Comparison of ENCODE assay signal across 9 mouse cellular contexts in the genomic region with DNA sequence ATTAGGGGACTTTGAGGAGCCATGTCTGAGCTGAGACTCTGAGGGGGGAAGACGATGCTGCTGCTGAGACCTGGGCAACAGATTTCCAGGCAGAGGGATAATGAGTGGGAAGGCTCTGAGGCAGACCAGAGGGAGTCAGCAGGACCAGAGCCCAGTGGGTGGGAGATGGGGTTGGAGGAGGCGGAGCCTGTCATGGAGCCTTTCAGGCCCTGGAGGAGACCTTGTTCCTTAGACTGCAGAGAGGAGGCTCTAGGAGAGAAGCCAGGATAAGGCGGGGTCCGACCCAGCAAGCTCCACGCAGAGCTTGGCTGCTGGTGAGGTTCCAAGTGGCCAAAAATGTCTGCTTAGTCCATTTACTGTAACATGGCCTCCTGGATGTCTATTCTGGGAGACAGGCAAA. TPM values are rescaled to one million over a fixed set of nuclear protein-coding genes. Genes with fewer than 3 reads are reported as not detected.
DNase-seq lines count a peak whose midpoint lies in the region; ATAC-seq and TF ChIP-seq lines count a peak whose summit lies in the region.
"Had no signal": no experiment of that assay in that cellular context is flagged by ENCODE, and none has a peak within 500 bp of the region (broad histone marks: within the 10 kb centered on the region; RNA-seq: fewer than 3 reads in every experiment).

No protein-coding gene starts in this region.

- no peak overlapping the region for H3K9ac ChIP-seq in stomach, postnatal 0 days (ENCODE audit: low read length)
- H3K9ac ChIP-seq: embryonic facial prominence, embryonic 12.5 days had no signal

- no peaks in the 10 kb centered on the region for H3K9me3 ChIP-seq in stomach, postnatal 0 days (ENCODE audit: control insufficient read depth, low read length)
- H3K9me3 ChIP-seq: embryonic facial prominence, embryonic 12.5 days had no signal

- DNase-seq in heart, adult 18-20 months, result peak; percentile 49 to 70
- no peak for DNase-seq in heart, postnatal 36 days
- DNase-seq in urinary bladder, postnatal 14 days (ENCODE audit: low spot score), result peak; percentile 75
- DNase-seq in urinary bladder, postnatal 10 days (ENCODE audit: low spot score), result no peak
- DNase-seq in heart, postnatal 14 days, result peak; percentile 48 to 70
- DNase-seq in stomach, postnatal 0 days (ENCODE audit: low spot score), result peak; percentile 43
- DNase-seq in liver, result no peak
- no peak for DNase-seq in layer of hippocampus, adult 9-10 months (ENCODE audit: low spot score)

- peak overlapping the region; percentile 53 for H3K27ac ChIP-seq in stomach, postnatal 0 days (replicated peaks)
- H3K27ac ChIP-seq: embryonic facial prominence, embryonic 12.5 days had no signal

- H3K4me1 ChIP-seq in stomach, postnatal 0 days (replicated peaks; ENCODE audit: control insufficient read depth, insufficient read depth), result no peaks in the 10 kb centered on the region

- WGBS in stomach, postnatal 0 days, result 24% methylated on average over 5 of the region's 5 CpGs

- TF ChIP-seq EP300 in stomach, postnatal 0 days (optimal IDR thresholded peaks at IDR 0.05), result no peak

- intact Hi-C loops in heart, postnatal 36 days (cut with DNase I), result no loop called here
- intact Hi-C loops in heart, postnatal 14 days (cut with DNase I), result no loop called here

- H3K4me3 ChIP-seq in stomach, postnatal 0 days (ENCODE audit: low read depth, low read length), result no peak overlapping the region
- H3K4me3 ChIP-seq: embryonic facial prominence, embryonic 12.5 days had no signal

- H3K36me3 ChIP-seq in stomach, postnatal 0 days (ENCODE audit: control insufficient read depth, insufficient read depth, low read length), result no peaks in the 10 kb centered on the region
- H3K36me3 ChIP-seq: embryonic facial prominence, embryonic 12.5 days had no signal

- ATAC-seq in stomach, postnatal 0 days (ENCODE audit: low FRiP score, low TSS enrichment), result peak; percentile 77; the same call in 1 of the 2 replicates

- no peaks in the 10 kb centered on the region for H3K27me3 ChIP-seq in stomach, postnatal 0 days (ENCODE audit: control insufficient read depth, insufficient read depth, low read length)
- H3K27me3 ChIP-seq: embryonic facial prominence, embryonic 12.5 days had no signal

- TF ChIP-seq CTCF in stomach, postnatal 0 days (IDR thresholded peaks at IDR 0.05; ENCODE audit: low read depth), result peak; percentile 16; the same call in 1 of the 2 replicates

- no peak overlapping the region for H3K4me2 ChIP-seq in stomach, postnatal 0 days (replicated peaks; ENCODE audit: low read depth)
- H3K4me2 ChIP-seq: embryonic facial prominence, embryonic 12.5 days had no signal

RNA-seq across cellular contexts. Expression of gene Cbx6, which starts 12.6 kb away (rescaled TPM):
- total RNA-seq in heart, adult 18-20 months (2021), result 10 to 100 TPM; 17.2 to 18.2 TPM
- 10 to 100 TPM; 25.8 to 29.7 TPM for total RNA-seq in heart, postnatal 36 days (2021)
- 10 to 100 TPM; 35.4 to 36.8 TPM for total RNA-seq in heart, postnatal 14 days (2021)
- 33.3 and 34.8 TPM in 2 replicates for polyA plus RNA-seq in stomach, postnatal 0 days (2015; fragmentation: Nextera tagmentation; extraction: Ambion mirVana)

RNA-seq across cellular contexts. Expression of gene Npcd, which starts 13.1 kb away (rescaled TPM):
- 1 to 10 TPM in 1 of 2 experiments, not detected in 1; 1.0 TPM for total RNA-seq in heart, adult 18-20 months (2021)
- under 1 TPM in 1 of 2 experiments, not detected in 1; 0.30 TPM for total RNA-seq in heart, postnatal 36 days (2021)
- total RNA-seq in heart, postnatal 14 days (2021), result under 1 TPM in 1 of 2 experiments, not detected in 1; 0.31 TPM
- polyA plus RNA-seq in stomach, postnatal 0 days (2015; fragmentation: Nextera tagmentation; extraction: Ambion mirVana), result 0.81 TPM in 1 of 2 replicates, not detected in the other

RNA-seq across cellular contexts. Expression of gene Nptxr, which starts 42.5 kb away (rescaled TPM):
- total RNA-seq in heart, adult 18-20 months (2021), result 1 to 10 TPM; 1.4 to 1.5 TPM
- total RNA-seq in heart, postnatal 36 days (2021), result 1 to 10 TPM; 1.5 to 1.7 TPM
- 1 to 10 TPM; 2.1 to 2.6 TPM for total RNA-seq in heart, postnatal 14 days (2021)
- 2.0 and 2.5 TPM in 2 replicates for polyA plus RNA-seq in stomach, postnatal 0 days (2015; fragmentation: Nextera tagmentation; extraction: Ambion mirVana)

RNA-seq across cellular contexts. Expression of gene Apobec3, which starts 44.4 kb away (rescaled TPM):
- 10 to 100 TPM in 1 of 2 experiments, 1 to 10 TPM in 1; 6.8 to 10.6 TPM for total RNA-seq in heart, adult 18-20 months (2021)
- 1 to 10 TPM; 7.7 to 7.8 TPM for total RNA-seq in heart, postnatal 36 days (2021)
- 10 to 100 TPM; 13.0 to 14.4 TPM for total RNA-seq in heart, postnatal 14 days (2021)
- polyA plus RNA-seq in stomach, postnatal 0 days (2015; fragmentation: Nextera tagmentation; extraction: Ambion mirVana), result 18.2 and 18.5 TPM in 2 replicates

Comparison
In these comparisons a context has a peak if more than half of its experiments do, and no peak if none do; other contexts are left out.
1. DNase-seq: peak in heart, adult 18-20 months (2 of 2), urinary bladder, postnatal 14 days (single experiment), heart, postnatal 14 days (2 of 2) and stomach, postnatal 0 days (single experiment); none in heart, postnatal 36 days (0 of 2), urinary bladder, postnatal 10 days (single experiment), liver (single experiment) and layer of hippocampus, adult 9-10 months (single experiment).